Mouse (Mus musculus) heart, adult 2 months (tissue): ENCODE data around the gene Nrxn2.

ENCODE experiments used
- CTCF ChIP-seq: fragments of 200-600 bp; IDR thresholded peaks from 2 replicates; pipeline ENCODE4 v1.8.1; 2022; ENCODE audit warnings: antibody characterized with exemption, mild to moderate bottlenecking, moderate library complexity
- EP300 ChIP-seq: fragments of 200-500 bp; IDR thresholded peaks from 2 replicates; pipeline ENCODE4 v1.6.1; 2011; ENCODE audit warnings: low read depth, low read length, control low read depth; ENCODE audit not compliant: insufficient read depth

DNA sequence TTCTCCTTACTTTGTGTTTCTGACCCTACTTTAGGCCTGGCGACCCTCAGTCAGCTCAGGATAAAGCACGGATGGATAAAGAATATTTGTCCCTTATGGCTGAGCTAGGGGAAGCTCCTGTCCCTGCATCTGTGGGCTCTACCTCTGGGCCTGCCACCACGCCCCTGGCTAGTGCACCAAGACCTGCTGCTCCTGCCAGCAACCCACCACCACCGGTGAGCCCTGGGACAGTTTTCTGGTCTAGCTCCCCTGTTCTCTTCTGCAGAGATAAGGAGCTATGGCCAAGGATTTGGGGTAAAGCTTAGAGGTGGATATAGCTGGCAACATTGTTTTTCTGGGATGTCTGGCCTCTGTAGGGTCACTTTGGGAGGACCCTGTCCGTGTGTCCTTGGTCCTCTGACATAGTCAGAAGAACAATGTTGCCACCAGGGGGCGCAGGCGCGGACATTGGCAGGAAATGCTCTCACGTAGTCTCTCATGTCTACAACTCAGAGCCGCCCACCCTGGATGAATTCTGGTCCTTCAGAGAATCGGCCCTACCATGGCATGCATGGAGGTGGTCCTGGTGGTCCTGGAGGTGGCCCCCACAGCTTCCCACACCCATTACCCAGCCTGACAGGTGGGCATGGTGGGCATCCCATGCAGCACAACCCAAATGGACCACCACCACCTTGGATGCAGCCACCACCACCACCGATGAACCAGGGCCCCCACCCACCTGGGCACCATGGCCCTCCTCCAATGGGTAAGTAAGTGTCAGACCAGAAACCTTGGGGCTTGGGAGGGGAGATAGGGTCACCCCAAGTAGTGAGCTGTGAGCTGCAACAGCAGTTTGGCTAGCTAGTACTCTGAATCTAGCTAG, 44.8 kb upstream of the Nrxn2 start:
- TF ChIP-seq EP300 (peak; percentile 72), CTCF (peak; percentile 95)
